Mouse (Mus musculus): Measurements from ENCODE around the gene Fam187b.

The Fam187b gene

GRCm38 (mm10) chr7:31008889-31009288, 35.3 kb downstream of the Fam187b start:
- no peak for DNase-seq (ENCODE audit: low spot score in 2 of 2)

GRCm38 (mm10) chr7:31012971-31013370, 39.4 kb downstream of the Fam187b start:
- no peak for DNase-seq (ENCODE audit: low spot score in 2 of 2)

GRCm38 (mm10) chr7:31017104-31017901, 43.7 kb downstream of the Fam187b start:
- DNase-seq (ENCODE audit: low spot score in 2 of 2) = no peak

GRCm38 (mm10) chr7:31028609-31029008, 55.0 kb downstream of the Fam187b start:
- DNase-seq (ENCODE audit: low spot score in 2 of 2) = no peak

GRCm38 (mm10) chr7:31030717-31031116, 57.1 kb downstream of the Fam187b start:
- DNase-seq (ENCODE audit: low spot score in 2 of 2) = no peak

- DNase-seq (ENCODE audit: low spot score in 2 of 2) = no peak
These were observed 58.1 kb downstream of the Fam187b start for GRCm38 (mm10) chr7:31031731-31032130.

- peak in 1 of 2 experiments; percentile 47 for DNase-seq (ENCODE audit: low spot score in 2 of 2)
These were observed 60.0 kb downstream of the Fam187b start for GRCm38 (mm10) chr7:31033409-31034165.

- no peak for DNase-seq (ENCODE audit: low spot score in 2 of 2)
These were observed 61.2 kb downstream of the Fam187b start for GRCm38 (mm10) chr7:31034789-31035188.

- DNase-seq (ENCODE audit: low spot score in 2 of 2) = no peak
These were observed 61.7 kb downstream of the Fam187b start for GRCm38 (mm10) chr7:31035291-31035690.

- no peak for DNase-seq (ENCODE audit: low spot score in 2 of 2)
These were observed 63.3 kb downstream of the Fam187b start for GRCm38 (mm10) chr7:31036917-31037316.

GRCm38 (mm10) chr7:31037675-31038074, 64.1 kb downstream of the Fam187b start:
- no peak for DNase-seq (ENCODE audit: low spot score in 2 of 2)

- DNase-seq (ENCODE audit: low spot score in 2 of 2) = no peak
These were observed 65.4 kb downstream of the Fam187b start for GRCm38 (mm10) chr7:31039011-31039410.
